Mouse (Mus musculus): Measurements from ENCODE around the gene Gm40193.
A peak's percentile ranks its signal among the peaks of the same experiment; 100 is the strongest.

DNA sequence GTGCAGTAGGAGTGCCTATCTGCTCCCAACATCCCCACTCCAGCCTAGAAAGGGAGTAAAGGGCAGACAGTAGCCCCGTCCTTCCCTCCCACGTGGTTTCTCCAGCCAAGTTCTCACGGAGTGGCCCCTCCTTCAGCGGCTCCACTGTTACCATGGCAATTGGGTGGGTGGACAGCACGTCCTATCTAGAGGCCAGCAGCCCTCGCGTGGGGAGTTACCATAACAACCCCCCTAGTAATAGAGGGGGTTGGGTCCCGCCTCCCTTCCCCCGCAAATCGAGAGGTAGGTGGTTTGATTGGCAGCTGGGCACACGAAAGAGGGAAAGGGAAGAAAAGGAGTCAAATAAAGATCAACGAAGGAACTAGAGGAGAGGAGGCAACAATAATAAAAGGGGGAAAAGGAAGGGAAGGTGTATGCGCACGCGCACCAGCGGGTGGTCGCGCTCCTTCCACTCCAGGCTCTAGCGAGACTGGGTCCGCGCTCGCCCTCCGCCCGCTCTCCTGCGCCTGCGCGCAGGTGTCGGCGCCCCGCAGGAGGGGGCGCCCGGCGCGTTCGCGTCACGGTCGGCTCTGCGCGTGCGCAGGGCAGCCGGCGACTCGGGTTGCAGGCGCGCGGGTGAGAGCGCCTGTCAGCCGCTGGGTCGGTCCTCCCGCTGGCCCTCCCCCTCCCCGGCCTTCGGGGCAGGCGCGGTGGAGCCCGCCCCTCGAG is 29.7 kb upstream of the Gm40193 start, which contains the start of gene Mink1:
- TF ChIP-seq POLR2A (IDR thresholded peaks at IDR 0.05; ENCODE audit: low read depth, low read length) (peak; percentile 56), CTCF (IDR thresholded peaks at IDR 0.05; ENCODE audit: borderline replicate concordance, insufficient read depth, low read length) (no peak)
